Mouse (Mus musculus) large intestine, adult 2 months (tissue): ENCODE measurements around the gene Ikzf3. TPM values are rescaled to one million over a fixed set of nuclear protein-coding genes. Genes with fewer than 3 reads are reported as not detected.

Experiments
- DNase-seq: peaks from one replicate; pipeline ENCODE4 v3.0.0-alpha.2; 2012; ENCODE audit warnings: low read depth, low spot score
- WGBS: fragments of 180-500 bp; shearing (Covaris S2); methylation state at CpG from one replicate; pipeline ENCODE4 v1.1.7; 2018; 5-methylcytosine and 5-hydroxymethylcytosine counted together
- polyA plus RNA-seq: library from polyadenylated mRNA; depleted of rRNA; stranded (reverse); fragments of >200 nt; gene quantifications from 2 replicates; pipeline ENCODE4 v1.2.3, GENCODE M21; 2012

Gene Ikzf3
- polyA plus RNA-seq, 1 experiment, result 8.1 TPM

DNA sequence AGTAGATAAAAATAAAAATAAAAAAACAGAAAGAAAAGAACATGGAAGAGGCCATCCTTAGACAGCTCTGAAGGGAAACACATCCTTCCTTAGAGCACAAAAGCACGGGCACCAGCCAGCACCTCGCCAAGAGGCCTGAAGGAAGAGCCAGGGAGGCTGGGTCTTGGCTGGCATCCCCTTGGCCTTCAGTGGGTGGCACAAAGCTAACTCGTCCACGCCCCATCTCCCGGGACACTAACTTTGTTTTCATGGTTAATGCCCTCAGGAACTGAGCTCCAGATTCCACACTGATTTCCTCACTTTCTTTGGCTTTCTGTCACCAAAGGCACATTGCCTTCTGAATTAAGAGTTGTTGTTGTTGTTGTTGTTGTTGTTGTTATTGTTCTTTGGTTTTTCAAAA, 31.9 kb upstream of the Ikzf3 start:
- DNase-seq, result no peak
- 56% methylated on average over 5 of the region's 5 CpGs for WGBS

DNA sequence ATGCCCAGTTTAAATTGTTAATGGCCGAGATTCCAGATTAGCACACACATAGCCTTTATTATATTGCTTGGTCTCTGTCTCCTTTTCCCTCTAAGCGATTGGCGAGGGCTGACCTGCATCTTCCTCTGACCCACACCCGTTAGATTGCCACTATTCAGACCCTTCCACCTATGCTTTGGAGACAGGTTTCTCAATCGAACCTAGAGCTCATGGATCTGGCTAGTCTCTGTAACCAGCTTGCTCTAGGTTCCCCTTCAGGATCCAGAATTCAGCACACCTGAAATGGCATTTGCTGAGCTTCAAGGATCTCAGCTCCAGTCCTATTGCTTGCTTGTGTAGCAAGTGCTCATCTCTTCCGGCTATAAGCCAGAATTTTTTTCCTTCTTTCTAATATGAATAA, 23.6 kb upstream of the Ikzf3 start:
- WGBS, result 81% methylated on average over 6 of the region's 6 CpGs
- no peak for DNase-seq

DNA sequence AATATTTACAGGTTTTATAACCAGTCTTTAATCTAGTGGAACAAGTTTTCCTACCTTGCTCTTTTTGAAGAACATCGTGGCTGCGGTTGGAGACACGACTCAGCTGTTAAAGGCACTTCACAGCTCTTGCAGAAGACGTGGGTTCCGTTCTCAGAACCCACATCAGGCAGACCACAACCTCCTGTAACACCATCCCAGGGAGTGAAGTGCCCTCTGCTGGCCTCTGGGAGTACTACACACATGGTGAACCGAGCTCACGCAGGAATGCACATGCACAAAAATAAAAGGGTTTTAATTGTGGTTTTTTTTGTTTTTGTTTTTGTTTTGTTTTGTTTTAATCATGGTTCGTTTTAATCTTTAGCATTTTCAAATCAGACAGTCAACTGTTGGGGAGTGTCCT, 22.5 kb upstream of the Ikzf3 start:
- no peak for DNase-seq
- 84% methylated on average over 8 of the region's 8 CpGs for WGBS

DNA sequence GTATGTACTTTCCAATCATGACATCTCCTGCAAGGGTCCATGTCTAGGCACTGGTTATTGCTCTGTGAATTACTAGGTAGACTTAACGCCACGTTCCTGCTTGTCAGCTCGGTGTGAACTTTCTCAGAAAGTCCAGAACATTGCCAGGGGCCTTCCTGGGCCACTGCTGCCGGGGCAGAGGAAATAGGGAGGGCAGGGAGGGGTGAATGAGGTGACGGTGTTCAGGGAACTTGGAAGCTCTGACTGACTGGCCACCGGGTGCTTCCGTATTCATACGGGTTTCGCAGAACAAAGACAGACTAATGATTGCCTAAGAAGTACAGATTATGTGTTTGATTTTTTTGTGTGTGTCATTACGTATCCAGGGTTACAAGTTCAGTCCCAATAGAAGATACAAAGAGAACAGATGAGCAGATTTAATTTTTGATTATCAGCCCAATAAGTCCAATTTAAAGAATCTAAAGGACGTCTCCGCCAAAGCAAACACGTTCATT, 18.1 kb upstream of the Ikzf3 start:
- no peak for DNase-seq
- WGBS, result 29% methylated on average over 13 of the region's 13 CpGs

DNA sequence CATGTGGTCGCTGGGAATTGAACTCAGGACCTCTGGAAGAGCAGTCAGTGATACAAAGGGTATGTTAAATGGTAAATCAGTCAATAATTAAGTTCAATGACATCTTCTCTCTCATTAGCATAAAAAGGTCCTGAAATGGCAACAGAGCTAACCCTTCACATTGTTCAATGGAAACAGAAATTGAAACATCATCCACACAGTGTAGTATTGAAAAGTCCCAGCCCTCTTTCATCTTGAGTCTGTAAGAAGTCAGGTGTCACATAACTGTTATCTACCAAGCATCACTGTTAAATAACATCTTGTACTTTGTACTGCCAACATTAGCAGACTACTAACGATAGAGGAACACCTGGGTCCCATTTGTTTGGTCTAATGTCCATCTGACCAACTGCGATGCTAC, 17.2 kb upstream of the Ikzf3 start:
- WGBS, result 71% methylated on average over 3 of the region's 3 CpGs
- no peak for DNase-seq

- DNase-seq, result no peak
- WGBS, result 16% methylated on average over 7 of the region's 7 CpGs
Measured at GRCm38 (mm10) chr11:98560942-98561341, 15.1 kb upstream of the Ikzf3 start.

DNA sequence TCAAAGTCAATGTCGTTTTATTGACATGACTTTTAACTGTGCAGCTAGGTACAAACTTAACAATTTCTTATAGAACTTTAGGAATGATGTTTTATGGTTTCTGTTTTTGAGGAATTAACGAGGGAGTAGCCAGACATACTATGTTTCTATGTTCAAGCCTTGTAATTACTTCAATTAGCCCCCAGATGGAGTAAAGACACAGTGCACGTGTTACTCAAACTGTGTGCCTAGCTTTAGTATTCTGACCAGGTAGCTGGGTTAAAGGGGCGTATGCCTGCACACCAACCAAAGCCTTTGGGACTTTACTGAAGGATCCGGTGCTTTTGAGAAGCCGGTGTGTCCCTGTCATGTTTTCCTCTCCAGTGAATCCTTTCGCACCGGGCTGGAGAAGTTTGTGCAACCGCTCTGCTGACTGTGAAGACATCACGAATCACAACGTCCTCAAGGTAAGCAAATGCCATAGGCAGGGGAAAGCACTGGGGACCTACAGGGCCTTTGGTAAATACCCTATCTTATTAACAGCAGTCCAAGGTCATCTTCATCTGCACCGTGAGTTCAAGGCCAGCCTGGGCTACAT, 9.4 kb upstream of the Ikzf3 start:
- WGBS, result 50% methylated on average over 12 of the region's 12 CpGs
- DNase-seq, result no peak

- WGBS, result 94% methylated on average over 4 of the region's 4 CpGs
- no peak for DNase-seq
Measured at GRCm38 (mm10) chr11:98553966-98554365, 8.1 kb upstream of the Ikzf3 start.

- DNase-seq, result peak; percentile 57
- 2% methylated on average over 51 of the region's 51 CpGs for WGBS
Measured at GRCm38 (mm10) chr11:98550975-98551828, 5.4 kb upstream of the Ikzf3 start, which contains the start of gene Zpbp2. TSS of gene Zpbp2 (plus strand) at chr11:98551097.

DNA sequence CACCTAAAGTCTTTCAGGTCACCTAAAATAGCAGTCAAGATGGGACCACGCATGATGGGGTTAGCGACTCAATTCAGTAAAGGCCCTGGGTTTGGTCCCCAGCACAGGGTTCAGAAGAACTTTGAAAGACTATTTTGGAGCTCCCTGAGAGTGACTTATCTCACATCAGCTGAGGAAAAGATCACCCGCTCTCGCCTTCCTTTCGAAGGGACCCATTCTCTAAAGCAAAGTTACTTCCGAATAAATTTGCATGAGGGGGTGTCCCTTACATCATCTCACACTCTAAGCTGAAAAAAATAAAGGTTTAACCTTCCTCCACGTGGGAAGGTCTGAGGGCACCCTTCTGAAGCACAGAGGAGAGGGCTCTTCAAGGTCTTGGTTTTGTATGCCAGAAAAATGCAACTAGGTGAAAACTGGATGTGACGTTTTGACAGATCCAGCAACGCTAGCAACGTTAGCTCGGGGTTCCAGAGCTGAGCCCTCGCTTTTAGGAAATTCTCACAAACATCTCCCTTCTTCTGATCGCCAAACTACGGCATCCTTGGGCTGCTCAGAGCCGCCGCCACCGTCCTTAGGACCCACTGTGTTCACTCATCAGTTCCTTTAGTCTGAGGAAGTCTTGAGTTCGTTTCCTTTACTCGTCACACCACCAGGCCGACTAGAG, 4.6 kb upstream of the Ikzf3 start:
- DNase-seq, result no peak
- 21% methylated on average over 20 of the region's 20 CpGs for WGBS

DNA sequence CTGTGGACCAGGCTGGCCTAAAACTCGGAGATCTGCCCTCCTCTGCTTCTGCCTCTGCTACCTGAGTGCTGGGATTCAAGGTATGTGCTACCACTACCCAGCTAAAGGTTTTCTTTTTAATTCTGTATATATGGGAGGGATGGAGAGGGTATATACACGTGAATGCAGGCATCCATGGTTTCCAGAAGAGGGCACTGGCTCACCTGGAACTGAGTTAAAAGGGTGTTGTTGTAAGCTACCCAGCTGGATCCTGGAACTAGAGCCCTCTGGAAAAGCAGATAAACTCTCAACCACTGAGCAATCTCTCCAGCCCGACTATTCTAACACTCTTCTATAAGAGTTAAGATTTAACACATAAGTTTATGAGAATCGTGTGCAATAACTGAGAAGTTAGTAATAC, 3.5 kb upstream of the Ikzf3 start:
- no peak for DNase-seq
- WGBS, result 64% methylated on average over 4 of the region's 4 CpGs

DNA sequence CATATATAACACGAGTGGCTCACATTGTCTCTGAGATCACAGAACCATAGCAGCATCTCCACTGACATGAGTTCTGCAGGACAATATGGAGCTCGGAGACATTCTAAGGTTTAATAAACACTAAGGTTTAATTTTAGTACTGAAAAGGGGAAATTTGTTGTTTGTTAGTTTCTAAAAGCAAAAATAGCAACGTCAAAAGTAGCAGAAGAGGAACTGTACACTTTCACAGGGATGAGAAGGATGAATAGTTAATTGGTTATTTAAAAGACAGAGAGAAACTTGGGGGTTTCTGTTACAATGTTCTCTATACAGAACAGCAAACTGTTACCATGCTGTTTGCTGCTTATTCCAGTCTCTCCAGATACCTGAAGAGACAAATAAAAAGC, 1.5 kb upstream of the Ikzf3 start:
- no peak for DNase-seq
- 43% methylated on average over 3 of the region's 3 CpGs for WGBS

- DNase-seq, result no peak
- WGBS, result 44% methylated on average over 12 of the region's 12 CpGs
Measured at GRCm38 (mm10) chr11:98546529-98547307, 887 bp upstream of the Ikzf3 start.

GRCm38 (mm10) chr11:98544890-98545677, 747 bp downstream of the Ikzf3 start:
- no peak for DNase-seq
- WGBS, result 5% methylated on average over 16 of the region's 16 CpGs

- WGBS, result 81% methylated on average over 1 of the region's 1 CpGs
- no peak for DNase-seq
Measured at GRCm38 (mm10) chr11:98543414-98543813, 2.4 kb downstream of the Ikzf3 start.

DNA sequence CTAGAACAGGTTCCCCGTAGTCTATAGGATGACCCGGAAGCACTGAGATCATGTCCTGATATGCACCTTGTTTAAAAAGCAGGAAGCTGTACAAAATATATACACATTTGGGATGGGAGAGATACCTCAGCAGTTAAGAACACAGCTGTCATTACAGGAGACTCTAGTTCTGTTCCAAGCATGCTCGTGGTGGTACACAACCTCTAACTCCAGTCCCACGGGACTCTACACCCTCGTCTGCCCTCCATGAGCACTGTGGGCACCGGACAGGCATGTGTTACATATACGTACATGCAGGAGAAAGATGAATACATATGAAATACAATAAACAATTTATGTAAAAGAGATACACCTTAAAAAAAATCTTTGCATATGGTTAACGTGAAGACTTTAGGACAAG, 3.3 kb downstream of the Ikzf3 start:
- WGBS, result 69% methylated on average over 8 of the region's 8 CpGs
- DNase-seq, result no peak

GRCm38 (mm10) chr11:98540319-98540718, 5.5 kb downstream of the Ikzf3 start:
- DNase-seq, result no peak
- WGBS, result 74% methylated on average over 5 of the region's 5 CpGs

DNA sequence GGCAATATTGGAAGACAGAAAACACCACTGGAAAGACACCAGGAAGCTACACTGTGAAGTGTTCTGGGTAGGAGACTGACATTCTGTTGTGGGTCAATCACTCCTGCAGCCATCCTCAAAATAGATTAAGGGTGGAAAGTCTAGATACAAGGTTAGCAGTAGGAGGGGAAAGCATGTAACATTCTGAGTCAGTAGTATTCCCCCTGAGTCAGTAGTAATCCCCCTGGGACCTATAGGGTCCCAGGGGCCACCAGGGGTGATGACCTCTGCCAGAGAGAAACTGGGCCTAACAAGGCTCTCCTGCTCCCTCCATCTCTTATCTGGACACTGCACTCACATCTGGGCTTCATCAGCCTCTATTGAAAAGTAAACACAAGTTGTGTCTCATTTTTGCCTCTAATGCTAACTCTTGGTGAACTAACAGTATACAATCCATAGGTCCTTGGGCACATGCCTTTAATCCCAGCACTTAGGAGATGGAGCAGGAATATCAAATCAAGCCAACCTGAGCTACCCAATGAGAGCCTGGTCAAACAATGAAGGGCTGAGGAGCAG, 8.3 kb downstream of the Ikzf3 start:
- DNase-seq, result no peak
